Mouse (Mus musculus) retina, postnatal 7 days (tissue): ENCODE measurements around the gene Gas2l1.

Experiments used
- DNase-seq: peaks from one replicate; pipeline ENCODE4 v3.0.0-alpha.2; 2012; ENCODE audit warnings: low read depth, low spot score

Gas2l1 gene

DNA sequence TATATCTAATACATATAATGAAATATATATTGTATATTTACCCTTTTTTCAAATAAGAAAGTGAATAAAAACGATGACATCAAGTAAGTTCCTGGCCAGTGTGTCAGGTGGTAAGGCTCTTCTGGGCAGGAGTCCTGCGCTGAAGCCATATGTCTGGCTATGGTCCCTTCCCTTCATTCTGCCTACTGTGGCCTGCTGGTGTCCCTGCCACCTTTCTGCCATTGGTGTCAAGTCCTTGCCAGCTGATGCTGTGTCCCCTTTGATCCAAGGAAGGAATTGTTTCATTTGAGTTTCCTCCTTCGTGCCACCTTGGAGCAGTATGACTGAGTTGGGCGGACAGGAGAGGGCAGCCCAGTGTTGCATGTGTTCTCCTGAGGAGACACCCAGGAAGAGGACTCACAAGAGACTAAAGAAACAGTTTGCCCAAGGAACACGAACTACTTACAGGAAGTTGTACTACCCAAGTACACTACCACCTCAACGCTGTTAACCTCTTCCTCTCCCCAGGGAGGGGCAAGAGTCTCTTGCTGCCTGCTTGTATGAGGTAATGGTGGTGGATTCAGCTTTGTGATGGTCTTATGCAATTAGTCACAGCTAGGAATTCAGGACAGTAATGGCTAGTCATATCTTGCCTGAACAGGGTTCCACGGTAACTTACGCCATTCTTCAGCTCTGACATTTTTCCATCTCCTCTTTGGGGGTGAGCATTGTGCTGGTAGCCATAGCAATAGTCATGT, 22.3 kb downstream of the Gas2l1 start:
- no peak for DNase-seq

DNA sequence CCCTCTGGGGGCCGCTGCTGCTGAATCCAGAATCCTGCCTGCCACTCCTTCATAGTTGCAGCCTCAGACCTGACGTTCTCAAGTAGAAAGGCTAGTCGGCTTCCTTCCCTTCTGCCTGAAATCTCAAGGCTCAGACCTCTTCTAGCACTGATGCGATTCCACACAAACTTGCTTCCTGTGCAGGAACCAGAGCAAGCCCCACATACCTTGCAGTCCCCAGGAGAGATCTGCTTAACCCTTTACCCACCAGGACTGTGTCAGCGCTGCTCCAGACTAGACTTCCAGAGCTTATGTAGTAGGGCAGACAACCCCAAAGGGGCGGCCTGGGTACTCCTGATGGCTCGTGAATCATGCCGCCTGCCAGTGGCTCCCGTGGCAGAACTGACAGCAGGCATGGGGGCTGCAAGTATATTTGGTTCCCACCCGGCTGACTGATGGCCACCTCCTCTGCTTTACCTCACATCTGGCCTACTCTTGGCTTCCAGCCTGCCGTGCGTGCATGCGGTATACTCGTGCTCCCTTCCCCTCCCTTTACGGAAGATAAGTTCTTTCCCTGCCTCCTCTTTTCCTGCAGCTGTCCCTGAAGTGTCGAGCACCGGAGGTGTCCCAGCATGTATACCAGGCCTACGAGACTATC, 23.9 kb downstream of the Gas2l1 start:
- DNase-seq: no peak

DNA sequence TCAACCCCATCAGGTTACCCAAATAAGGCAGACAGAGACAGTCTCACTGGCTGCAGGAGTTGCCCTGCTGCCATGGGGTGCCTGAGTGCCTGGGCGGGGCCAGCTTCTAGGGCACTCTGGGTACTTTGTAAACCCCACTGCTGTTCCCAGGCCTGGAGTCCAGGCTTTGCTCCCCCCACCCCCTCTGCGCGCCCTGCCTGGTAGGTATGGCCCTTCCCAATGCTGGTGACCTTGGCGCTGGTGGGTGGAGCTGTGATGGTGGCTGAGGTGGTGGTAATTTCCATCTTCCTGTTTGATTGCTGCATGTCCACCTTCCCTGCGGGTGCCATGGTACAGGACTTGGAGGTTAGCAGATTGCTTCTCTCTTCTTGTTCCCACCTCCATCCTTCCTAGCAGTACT, 24.5 kb downstream of the Gas2l1 start:
- DNase-seq: no peak

DNA sequence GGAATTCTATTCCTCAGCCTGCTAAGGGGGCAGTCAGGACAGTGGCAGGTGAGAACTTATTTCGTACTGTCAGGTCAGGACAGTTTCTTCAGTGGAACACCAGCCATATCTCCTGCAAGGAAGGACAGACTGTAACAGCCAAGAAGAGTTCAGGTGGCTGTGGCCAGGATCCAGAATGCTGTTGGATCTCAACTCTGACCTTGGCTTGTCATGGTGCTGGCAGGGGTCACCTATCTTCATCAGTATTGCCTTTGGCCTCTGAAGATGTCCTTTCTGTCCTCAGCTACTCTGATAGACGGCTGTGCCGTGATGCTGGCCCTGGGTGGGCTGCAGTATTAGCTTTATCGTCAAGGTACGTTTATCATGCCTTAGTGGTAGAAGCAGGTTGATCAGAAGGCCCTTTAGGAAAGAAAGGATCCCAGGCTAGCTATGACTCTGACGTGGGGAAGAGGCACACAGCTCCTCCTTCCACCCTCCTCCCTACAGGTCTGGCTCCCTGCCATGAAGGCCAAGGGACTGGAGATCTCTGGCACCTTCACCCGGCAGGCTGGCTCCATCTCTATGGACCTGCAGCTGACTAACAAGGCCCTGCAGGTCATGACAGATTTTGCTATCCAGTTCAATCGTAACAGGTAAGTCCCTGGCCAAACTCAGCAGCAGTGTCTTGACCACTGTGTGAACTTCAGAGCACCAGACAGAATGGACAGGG, 27.8 kb downstream of the Gas2l1 start:
- DNase-seq: no peak

DNA sequence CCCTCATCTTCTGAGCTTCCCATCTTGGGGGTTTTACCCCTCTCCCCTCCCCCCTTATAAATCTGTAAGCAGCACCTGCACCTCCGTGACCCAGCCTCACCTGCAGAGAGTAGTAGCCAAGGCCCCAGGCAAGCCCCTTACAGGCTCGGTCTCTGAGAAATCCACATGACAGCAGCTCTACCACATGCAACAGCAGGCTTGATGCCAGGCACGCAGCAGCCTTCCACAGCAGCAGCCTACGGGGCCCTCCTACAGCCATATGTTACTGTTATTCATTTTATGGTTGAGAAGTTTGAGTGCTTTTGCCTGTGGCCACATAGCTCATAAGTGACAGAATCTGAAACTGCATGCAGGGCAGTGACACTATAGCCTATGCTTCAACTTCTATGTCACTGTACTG, 29.7 kb downstream of the Gas2l1 start:
- DNase-seq: no peak

DNA sequence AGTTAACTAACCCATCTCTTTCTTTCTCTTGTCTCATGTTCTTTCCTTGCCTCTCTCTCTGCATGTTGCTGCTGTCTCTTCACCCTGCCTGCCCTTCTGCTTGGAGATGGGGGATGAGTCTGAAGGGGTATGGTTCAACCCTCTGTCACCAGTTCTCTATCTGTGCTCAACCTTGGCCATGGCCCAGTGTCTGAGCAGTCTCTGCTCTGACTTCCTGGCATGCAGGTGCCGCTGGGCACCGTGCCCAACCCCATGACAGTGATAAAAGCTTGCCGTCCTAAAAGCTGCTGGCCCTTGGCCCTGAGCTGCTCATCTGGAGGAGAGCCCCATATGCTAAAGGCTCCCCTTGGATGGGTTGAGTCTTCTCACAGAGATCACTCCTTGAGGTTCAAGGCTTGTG, 32.0 kb downstream of the Gas2l1 start:
- no peak for DNase-seq

DNA sequence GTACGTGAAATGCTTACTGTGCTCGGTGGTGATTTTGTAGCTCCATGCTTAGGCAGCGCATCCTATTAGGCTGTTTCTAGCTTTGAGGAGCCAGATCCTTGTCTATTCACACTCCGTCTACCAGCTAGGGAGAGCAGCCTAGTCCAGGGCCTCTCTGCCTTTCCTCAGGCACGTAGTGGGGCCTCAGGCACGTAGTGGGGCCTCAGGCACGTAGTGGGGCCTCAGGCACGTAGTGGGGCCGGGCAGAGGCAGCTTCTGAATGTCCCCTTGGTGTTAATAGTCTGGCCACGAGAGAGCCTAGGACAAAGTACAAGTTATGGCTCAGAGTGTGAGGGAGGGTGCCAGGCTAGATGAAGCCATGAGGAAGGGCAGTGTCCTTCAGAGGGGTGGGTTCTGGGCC, 32.4 kb downstream of the Gas2l1 start:
- DNase-seq: no peak

DNA sequence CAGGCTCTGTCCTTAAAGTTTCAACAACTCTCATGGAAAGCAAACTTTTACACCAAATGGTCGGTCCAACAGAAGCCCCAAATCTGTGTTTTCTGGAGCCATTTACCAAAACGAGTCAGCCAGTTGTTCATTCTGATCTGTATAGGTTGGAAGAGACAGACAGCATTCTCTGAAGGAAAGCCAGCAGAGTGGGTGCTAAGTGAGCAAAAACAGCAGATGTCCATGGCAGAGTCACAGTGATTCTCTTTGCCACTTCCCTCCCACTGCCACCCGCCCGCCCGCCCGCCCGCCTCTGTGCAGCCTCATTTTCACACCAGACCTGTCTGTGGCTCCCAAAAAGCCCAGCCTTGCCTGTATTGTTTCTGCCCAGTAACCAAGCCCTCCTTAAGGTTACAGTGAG, 36.9 kb downstream of the Gas2l1 start:
- DNase-seq: no peak

DNA sequence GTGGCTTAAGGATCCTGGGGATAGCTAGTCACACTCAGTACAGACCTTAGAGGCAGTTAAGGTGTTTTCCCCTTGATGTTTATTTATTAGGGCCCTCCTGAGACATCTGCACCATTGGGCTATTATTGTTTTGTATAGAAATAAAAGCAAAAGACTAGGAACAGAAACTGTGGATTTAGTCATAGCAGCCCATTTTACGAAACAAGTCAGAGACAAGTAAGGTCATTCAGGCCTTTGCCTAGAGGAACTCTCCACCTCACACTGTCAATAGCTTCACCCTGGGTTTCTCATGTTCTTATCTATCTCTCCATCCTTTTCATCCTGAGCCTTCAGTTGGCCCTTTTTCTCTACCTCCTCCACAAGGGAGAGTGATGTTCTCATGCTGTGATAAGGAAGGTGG, 40.0 kb downstream of the Gas2l1 start:
- DNase-seq: no peak

DNA sequence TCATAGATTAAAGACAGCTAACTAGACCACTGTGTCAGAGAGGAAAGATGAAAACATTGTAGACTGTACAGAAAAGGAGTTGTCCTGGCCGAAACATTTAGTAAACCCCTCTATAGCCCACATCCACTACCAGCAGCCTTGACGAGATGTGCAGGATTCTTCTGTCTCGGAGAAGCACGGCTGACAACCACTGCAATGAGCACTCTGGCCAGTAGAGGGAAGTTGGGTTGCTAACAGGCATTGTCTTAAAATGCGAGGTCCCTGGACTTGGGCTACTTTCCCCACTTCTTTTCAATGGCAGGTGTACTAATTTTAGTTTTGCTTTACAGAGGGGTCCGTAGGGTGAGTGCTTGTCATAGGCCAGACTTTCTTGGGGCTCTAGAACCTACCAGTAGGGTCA, 47.6 kb downstream of the Gas2l1 start:
- no peak for DNase-seq

DNA sequence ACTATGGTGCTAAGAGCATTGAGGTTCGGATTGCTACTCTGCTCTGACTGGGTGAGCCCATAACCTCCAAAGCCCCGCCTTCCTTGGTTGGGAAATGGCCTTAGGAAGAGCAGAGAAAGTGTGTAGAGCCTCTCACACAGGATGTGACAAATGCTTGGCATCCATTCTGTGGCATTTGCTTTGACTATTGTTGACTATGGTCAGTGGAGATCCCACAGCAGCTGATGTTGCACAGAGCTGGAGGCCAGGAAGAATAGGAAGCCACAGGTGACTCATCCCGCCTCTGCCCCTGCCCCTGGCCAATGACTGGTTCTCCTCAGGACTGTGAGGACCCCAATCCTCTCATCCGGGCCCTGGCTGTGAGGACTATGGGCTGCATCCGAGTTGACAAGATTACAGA, 48.8 kb downstream of the Gas2l1 start:
- no peak for DNase-seq

DNA sequence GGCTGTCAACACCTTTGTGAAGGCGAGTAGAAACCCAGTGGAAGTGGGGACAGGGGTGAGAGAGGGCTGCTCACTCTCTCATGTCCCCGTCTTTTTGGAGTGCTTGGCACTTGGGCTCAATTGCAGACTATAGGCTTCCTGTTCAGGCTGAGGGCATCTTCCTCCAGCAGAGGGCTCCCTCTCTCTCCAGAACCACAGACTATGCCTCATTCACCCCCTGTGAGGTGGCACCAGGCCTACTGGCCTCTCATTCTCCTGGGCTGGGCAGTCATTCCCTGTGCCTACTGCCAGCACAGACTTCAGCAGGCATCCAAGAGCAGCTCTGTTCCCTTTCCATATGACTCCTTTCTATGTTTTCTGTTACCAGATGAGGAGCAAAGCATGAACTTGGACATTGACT, 49.4 kb downstream of the Gas2l1 start:
- no peak for DNase-seq

DNA sequence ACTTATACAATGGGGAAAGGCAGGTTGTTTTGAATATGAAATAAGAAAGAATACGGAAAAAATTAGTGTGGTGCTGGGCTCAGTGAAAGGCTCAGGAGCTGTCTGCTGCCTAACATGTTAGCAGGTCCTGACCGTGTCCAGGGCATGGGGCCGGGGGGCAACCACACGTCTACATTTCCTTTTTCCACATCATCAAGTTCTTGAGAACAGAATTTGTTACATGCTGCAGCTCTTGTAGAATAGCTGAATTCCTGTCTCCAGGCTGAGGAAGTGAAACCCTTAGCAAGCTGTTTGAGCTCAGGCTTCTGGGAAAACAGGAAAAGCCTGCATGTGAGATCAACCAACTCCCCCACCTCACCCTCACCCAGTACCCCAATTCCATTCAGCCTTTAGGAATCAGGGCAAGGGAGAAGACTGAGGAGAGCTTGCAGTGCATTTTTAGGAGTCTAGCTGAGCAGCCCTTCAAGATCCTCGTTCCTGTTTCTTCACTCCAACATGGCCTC, 52.9 kb downstream of the Gas2l1 start:
- no peak for DNase-seq

DNA sequence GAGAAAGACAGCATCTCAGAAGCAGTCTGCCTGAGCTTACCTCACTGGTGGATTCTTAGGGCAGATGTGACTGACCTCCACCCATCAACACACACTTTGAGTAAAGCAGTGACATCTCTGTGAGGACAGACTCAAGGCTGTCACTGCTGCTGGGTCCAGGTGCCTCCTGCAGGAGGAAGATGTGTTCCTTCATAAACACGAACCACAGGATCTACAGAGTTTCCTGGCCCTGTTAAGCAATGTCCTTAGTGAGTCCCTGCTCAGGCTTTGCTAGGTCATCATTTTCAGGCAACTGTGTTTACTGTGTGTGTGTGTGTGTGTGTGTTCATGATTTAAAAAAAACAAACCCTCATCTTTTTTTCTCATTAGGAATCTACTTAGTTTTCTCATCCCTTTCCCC, 53.6 kb downstream of the Gas2l1 start:
- DNase-seq: no peak

DNA sequence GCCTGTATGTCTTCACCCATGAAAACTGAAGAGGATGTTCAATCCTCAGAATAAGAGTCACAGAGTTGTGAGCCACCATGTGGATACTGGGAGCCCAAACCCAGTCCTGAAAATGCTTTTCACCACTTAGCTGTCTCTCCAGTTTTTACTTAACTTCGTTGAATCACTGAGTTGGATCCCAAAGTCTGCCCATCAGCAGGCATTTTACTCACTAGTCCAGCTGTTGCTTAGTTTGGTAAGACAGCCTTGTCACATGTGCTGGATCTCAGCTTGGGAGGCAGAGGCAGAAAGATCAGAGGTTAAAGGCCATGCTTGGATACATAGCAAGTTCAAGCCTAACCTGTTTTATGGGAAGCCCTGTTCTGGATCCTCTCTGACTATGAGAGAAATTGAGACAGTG, 54.9 kb downstream of the Gas2l1 start:
- no peak for DNase-seq

DNA sequence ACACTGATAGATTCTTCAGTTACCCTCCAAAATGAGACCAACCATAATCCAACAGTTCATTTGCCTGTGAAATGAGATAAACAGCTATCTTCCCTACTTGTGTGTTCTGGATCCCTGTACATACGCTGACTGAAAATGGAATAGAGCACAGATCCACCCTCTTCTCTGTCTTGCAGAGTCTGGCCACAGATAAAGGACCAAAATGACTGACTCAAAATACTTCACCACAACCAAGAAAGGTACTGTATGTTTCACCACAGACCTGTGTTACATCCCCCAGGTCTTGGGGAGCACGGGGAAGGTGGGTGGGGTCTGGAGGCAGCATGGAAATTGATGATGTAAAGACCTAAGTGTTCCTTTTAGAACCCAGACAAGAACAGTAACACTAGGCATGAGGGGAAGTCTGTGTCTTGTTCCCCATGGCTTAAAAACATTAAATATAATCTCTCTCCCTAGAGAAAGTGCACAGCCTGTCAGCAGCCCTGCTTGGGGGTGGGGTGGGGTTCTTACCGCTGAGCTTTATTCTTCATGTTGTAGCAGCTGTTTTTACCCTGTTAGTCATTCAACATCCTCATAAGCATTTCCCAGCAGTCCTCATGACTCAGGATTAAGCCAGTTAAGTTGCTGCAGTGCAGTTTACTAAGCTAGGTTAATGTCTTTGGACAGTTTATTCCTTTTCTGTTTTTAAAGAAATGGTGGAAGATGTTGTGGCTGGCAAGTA, 55.6 kb downstream of the Gas2l1 start:
- DNase-seq: no peak

DNA sequence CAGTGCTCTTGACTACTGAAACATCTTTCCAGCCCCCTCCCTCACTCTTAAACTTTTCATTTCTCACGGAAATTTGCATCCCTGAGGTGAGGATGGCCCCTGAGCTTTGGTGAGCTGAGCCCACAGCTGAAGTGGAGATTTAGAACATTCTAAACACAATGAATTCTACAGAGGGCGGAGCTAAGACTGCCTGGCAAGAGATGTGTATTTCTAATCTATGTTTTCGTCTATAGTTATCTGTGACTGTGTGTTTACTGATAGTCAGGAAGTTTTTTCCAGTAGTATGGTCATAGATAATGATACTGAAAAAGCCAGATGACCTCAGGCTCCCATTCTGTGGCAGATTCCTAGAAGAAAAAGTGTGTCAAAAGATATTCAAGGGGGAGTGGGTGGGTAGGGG, 56.3 kb downstream of the Gas2l1 start:
- no peak for DNase-seq

DNA sequence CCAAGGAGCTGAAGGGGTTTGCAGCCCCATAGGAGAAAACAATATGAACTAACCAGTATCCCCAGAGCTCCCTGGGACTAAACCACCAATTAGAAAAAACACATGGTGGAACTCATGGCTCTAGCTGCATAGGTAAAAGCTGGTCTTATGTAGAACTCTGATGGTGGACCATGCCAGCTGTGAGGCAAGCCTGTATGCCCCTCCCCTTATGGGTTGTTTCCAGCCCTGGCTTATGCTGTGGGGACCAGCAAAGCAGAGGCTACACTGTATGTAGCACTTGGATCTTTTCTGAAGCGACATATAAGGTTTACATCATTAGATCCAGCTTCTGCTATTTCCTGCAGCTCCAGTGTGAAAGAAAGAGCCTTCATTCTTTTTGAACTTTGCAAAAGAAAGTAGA, 57.9 kb downstream of the Gas2l1 start:
- no peak for DNase-seq

DNA sequence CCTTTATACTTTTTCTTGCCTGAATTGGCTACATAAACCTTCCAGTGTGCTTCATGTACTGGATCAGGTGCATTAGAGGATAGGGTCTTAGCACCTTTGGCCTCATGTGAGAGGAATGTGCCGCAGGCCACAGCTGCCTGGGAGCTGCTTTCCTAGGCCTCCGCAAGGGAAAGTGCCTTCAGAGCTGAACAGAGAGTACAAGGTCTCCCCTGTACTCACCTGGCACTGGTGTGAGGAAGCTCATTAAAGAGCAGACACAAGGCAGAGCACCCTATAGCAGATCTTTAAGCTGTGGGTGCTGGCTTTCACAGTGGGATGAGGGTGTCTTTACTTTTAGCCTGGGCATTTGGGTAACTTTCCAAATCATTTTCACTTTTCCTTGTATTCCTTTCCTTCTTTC, 59.6 kb downstream of the Gas2l1 start:
- no peak for DNase-seq
